Mouse (Mus musculus) forelimb bud, embryonic 11.5 days (tissue): ENCODE data around the gene Fbxl4.
A peak's percentile ranks its signal among the peaks of the same experiment; 100 is the strongest.

Source experiments
- DNase-seq: peaks from one replicate; pipeline ENCODE4 v3.0.0-alpha.2; 2012; ENCODE audit warnings: low read depth, low spot score

Fbxl4 gene

DNA sequence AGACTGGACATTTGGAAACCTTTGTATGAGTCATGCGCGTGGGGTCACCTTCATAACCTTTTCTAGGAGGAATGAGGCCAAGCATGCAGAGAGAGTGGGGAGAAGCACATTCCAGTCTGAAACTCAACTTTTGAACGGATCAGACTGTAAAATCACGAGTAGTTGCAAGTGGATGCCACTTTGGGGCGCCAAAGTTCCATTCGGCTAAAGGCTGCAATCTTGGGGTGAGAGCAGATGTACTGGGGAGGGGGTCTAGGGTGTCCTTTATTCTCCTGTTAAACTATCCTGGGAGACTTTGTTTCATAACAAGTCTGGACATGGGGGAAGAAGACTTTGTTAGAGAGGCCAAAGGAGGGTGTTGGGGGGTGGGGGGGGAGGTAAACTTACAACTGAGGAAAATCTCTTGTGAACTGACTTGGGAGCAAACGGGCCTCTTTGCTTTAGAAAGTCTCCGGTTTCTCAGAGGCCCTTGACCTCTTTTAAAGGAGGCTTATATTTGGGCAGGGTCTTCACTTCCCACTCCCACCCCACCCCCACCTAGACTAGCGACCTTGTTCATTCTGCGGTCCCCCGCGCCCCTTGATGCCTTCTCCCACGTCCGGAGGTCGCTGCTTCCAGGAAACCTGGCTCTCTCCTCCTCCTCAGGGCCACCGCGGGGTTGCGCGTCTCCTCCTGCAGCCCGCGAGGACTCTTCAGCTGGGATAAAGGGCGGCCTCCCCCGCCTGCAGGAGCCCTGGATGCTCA is 119.8 kb downstream of the Fbxl4 start:
- DNase-seq, result peak; percentile 75

DNA sequence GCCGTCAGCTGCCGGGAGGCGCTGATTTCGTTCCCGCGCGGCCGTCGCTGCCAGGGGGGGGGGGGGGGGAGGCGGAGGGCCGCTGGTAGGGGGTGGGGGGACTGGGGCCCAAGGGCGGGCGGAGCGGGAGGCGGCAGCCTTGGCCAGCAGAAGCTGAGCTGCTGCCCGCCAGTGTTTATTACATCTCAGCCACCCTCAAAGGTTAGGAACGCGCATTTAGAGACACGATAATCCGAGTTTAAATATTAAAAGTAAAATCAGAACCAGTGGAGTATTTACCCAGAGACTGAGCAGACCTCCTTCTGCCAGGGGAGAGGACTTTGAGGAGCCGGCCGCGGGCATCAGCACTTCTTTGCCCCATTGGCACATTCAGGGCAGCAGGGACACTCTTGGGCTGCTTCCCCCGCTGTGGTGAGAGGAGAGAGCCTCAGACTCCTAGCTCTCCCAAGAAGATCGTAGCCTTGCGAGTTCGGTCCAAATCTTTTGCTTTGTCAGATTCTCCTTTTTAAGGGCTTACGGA is 120.4 kb downstream of the Fbxl4 start:
- DNase-seq, result no peak

GRCm38 (mm10) chr4:22478488-22479367 is 121.4 kb downstream of the Fbxl4 start:
- DNase-seq, result no peak

GRCm38 (mm10) chr4:22479368-22480090 is 122.2 kb downstream of the Fbxl4 start:
- no peak for DNase-seq

DNA sequence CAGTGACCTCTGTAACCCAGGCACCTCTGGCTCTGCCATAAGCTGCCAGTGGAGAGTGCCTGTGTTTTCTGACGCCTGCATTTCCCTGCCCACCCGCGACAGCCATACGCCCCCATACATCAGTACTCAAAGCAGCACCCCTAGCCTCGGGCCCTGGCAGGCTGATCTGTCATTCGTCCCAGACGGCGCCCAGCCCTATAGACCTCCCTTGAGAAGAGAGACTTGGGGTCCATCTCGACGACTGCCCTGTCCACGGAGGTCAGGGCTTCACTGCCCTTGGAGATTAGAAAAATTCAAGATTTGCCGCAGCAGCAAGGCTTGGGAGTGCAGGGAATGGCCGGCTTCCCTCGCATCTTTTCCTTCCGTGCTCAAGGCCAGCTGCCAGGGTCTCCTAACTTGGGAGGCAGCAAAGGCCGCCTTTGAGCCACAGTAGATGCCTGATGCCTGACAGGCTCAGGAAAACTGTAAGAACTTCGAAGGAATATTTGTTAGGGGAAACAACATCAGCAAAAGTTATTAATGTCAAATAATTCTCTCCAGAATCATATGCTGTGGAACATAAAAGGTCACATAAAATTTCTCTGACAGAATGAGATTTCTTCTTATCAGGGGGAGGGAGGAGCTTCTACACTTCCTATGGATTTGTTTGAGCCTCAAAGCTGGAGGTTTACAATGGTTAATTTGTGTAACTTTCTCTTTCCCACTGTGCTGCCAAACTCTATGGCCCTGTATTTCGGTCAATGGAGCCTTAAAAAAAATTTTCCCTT is 122.9 kb downstream of the Fbxl4 start:
- no peak for DNase-seq

DNA sequence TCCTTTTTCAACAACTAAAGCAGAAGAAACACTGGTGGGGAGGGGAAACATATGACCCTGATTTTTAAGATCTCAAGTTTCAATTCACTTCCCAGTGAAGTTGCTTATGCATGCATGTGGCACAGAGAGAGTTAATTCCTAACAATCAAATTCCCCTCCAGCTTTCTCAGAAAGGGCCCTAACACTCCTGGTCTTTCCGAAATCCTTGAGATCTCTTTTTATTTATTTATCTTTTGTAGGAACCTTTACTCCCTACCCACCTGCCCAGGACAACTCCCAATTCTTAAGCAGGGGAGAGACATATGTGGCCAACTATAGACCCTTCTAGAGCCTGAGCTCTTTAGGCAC is 123.5 kb downstream of the Fbxl4 start:
- no peak for DNase-seq

- no peak for DNase-seq
These were observed 124.8 kb downstream of the Fbxl4 start for GRCm38 (mm10) chr4:22482118-22482517.

- no peak for DNase-seq
These were observed 125.5 kb downstream of the Fbxl4 start for GRCm38 (mm10) chr4:22482756-22483280.

DNA sequence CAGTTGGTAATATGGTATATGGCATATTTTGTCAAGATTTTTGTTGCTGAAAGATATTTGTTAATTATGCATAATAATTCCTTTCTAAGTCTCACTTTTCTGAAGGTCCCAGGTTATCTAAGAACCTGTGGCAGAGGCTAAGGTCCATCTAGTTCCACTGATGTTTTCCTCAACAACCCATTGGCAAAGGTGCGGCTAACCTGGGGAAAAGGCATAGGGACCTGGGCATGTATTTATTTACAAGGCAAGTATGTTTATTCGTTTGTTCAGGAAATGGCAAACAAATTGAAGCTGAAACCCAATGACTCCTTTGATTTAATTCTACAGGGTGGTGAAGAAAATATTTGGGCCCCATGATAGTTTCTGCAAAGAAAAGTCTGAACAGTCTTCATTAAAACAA is 126.2 kb downstream of the Fbxl4 start:
- DNase-seq, result no peak
